Mouse (Mus musculus) G1E (cell line): ENCODE results near the gene Rasgrp3. TPM values are rescaled to one million over a fixed set of nuclear protein-coding genes. Genes with fewer than 3 reads are reported as not detected.

Experiments used
- ATAC-seq: 2 replicates; pipeline ENCODE4 v1.8.0; 2016; ENCODE audit warnings: mild to moderate bottlenecking; ENCODE audit not compliant: insufficient number of reproducible peaks, poor library complexity, low FRiP score, severe bottlenecking; ENCODE audit errors: extremely low read depth
- DNase-seq: peaks from one replicate; pipeline ENCODE4 v3.0.0; 2012; ENCODE audit warnings: low spot score
- H3K27me3 ChIP-seq: 2 replicates; pipeline ENCODE4 v1.6.1; 2012; ENCODE audit warnings: mild to moderate bottlenecking, low read length, inconsistent platforms; ENCODE audit not compliant: insufficient read depth
- H3K36me3 ChIP-seq: replicated peaks from 2 replicates; pipeline ENCODE3; 2012; ENCODE audit warnings: mild to moderate bottlenecking, inconsistent platforms
- H3K4me1 ChIP-seq: 2 replicates; pipeline ENCODE4 v1.6.1; 2012; ENCODE audit warnings: low read depth, low read length, inconsistent platforms, mixed read lengths; ENCODE audit not compliant: insufficient read depth
- H3K4me3 ChIP-seq: 2 replicates; pipeline ENCODE4 v1.5.1; 2012; ENCODE audit warnings: low read depth, mild to moderate bottlenecking, inconsistent platforms, low read length, moderate library complexity, mixed read lengths
- H3K9me3 ChIP-seq: replicated peaks from 2 replicates; pipeline ENCODE4 v1.6.1; 2012; ENCODE audit warnings: inconsistent platforms
- CTCF ChIP-seq: IDR thresholded peaks from 2 replicates; pipeline ENCODE4 v1.5.1; 2012; ENCODE audit warnings: low read depth, low read length, inconsistent platforms, mixed read lengths
- GATA1 ChIP-seq: IDR thresholded peaks from 2 replicates; pipeline ENCODE4 v1.6.1; 2012; ENCODE audit warnings: borderline replicate concordance, low read length, inconsistent platforms, mixed read lengths
- GATA2 ChIP-seq: IDR thresholded peaks from 2 replicates; pipeline ENCODE4 v1.6.1; 2012; ENCODE audit warnings: low read depth, low read length, inconsistent platforms, borderline replicate concordance
- POLR2AphosphoS5 ChIP-seq: IDR thresholded peaks from 2 replicates; pipeline ENCODE4 v1.6.1; 2012; ENCODE audit warnings: low read depth, low read length, inconsistent platforms; ENCODE audit not compliant: insufficient replicate concordance
- TAL1 ChIP-seq: conservative IDR thresholded peaks from 2 replicates; pipeline ENCODE4 v1.6.1; 2012; ENCODE audit warnings: low read depth, low read length, inconsistent platforms, mixed read lengths
- polyA plus RNA-seq: library from polyadenylated mRNA; stranded (reverse); fragments of >175 nt; gene quantifications from 2 replicates; pipeline ENCODE4 v1.2.3, GENCODE M21; 2012
- total RNA-seq, 2 experiments: library from RNA; stranded (forward) in 1 of 2; stranded (reverse) in 1 of 2; fragments of 200-1000 nt in 1 of 2; fragments of >200 nt in 1 of 2; fragmentation: Nextera tagmentation in 1 of 2; gene quantifications; 2 replicates each; pipeline ENCODE4 v1.2.3; 2014 to 2017

The Rasgrp3 gene
- total and polyA plus RNA-seq, 3 experiments: 0.11 TPM; not detected in 2

DNA sequence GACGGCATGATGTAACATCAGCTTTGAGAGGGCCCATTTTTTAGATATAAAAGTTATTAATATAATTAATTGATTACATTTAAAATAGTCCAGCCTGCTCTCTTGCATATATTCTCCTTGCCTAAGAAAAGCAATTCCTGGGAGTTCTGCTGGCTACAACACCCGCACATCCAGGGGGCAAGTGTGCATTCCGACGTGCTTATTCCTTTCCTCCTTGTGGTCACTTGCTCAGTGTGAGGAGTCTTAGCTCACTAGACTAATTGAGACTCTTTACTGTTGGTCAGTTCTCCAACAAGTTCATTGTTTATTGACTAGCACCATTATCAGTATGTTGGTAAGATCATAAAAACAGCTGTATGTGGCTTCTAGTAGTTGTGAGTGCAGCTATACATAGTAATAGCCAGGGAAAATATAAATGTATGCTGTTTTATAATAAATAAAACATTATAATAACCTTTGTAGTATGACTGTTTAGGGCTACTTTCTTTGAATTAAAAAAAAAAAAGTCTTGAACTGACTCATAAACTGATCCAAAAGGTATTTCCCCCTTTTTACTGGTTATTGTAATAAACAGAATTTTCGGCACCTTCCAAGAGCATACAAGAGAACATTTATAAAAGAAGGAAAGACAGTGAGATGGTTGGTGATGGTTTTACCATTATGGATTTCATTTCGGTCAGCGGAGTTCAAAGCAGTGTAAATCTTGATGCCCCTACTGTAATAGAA, 35.4 kb downstream of the Rasgrp3 start:
- Histone ChIP-seq H3K27me3 (no peaks in the 10 kb centered on the region), H3K36me3 (no peaks in the 10 kb centered on the region), H3K9me3 (0 out of 2 replicates have a peak, but pooled peaks cover 5% of the 10 kb centered on the region), H3K4me1 (no peaks in the 10 kb centered on the region), H3K4me3 (no peak overlapping the region)
- TF ChIP-seq POLR2AphosphoS5 (no peak), CTCF (no peak)
- DNase-seq (no peak), ATAC-seq (no peak)

DNA sequence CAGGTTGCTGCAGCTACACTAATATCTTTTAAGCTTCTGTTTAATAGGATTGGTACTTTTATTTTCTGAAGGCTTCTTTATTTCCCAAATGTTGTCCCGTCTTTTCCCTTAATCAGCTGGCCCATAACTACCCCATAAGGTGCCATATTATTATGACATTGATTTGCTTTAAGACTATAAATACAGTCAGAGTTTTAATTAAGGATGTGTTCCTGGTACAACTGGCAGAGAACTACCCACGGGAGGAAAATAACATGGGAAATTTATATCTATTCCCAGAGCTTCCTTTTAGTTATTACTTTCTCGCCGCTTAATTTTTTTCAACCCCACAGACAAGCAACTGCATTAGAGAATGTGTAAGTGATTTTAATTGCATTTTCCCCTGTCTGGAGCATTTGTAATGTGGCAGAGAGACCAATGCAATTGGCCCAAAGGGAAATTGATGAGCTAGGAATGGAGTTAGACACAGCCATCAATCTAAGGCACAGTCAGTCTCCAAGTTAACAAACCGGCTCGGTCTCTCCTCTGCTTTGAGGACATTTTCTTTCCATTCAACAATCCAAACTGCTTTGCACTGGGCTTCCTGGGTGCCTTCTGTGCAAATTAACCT, 36.1 kb downstream of the Rasgrp3 start:
- TF ChIP-seq GATA2 (no peak), GATA1 (no peak), TAL1 (no peak), POLR2AphosphoS5 (no peak), CTCF (no peak)
- Histone ChIP-seq H3K36me3 (no peaks in the 10 kb centered on the region), H3K27me3 (no peaks in the 10 kb centered on the region), H3K4me1 (no peaks in the 10 kb centered on the region), H3K9me3 (0 out of 2 replicates have a peak, but pooled peaks cover 6% of the 10 kb centered on the region), H3K4me3 (no peak overlapping the region)
- no peak for DNase-seq
- no peak for ATAC-seq

DNA sequence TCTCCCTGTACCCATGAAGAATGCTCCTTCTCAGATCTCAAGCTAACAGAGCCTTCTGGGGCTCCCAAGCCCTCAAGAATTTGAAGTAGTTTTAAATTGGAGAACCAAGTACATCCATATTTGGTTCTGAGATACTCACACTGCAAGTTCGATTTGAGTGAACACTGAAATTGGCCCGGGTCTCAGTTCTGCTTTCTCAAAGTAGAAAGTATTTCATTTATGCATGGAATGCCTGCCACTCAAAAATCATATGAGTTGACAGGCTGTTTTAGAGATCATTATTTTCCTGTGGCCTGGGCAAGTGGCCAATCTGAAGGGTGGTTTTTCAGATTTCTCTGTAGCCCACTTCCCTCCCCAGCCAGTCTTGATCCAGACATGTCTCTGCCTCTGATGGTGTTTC, 36.7 kb downstream of the Rasgrp3 start:
- Histone ChIP-seq H3K27me3 (no peaks in the 10 kb centered on the region), H3K4me3 (no peak overlapping the region), H3K9me3 (0 out of 2 replicates have a peak, but pooled peaks cover 6% of the 10 kb centered on the region), H3K4me1 (no peaks in the 10 kb centered on the region), H3K36me3 (no peaks in the 10 kb centered on the region)
- ATAC-seq: no peak
- TF ChIP-seq CTCF: no peak
- DNase-seq: no peak

DNA sequence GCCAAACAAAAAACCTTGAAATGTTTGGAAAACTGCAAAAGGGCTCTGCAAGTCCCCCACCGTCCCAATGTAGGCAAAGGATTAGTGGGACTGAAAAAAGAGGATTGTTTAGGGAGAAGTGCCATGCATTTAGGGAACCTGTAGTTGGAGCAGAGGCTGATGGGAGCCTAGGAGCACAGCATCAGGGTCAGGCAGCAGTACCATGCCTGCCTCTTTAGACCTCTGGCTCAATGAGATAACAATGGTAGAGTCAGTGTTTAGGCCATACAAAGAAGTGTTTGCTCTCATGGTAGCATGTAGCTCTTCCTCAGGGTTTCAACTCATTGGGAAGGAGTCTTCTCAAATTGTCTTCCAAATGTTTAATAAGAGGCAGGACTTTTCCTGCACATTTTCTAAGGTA, 40.3 kb downstream of the Rasgrp3 start:
- TF ChIP-seq GATA2 (no peak), TAL1 (no peak), GATA1 (no peak), POLR2AphosphoS5 (no peak), CTCF (no peak)
- no peaks in the 10 kb centered on the region for H3K4me1 ChIP-seq
- DNase-seq (no peak), ATAC-seq (no peak)
- H3K27me3 ChIP-seq: no peaks in the 10 kb centered on the region
- no peak overlapping the region for H3K4me3 ChIP-seq
- peaks cover 4% of the 10 kb centered on the region for H3K9me3 ChIP-seq
- no peaks in the 10 kb centered on the region for H3K36me3 ChIP-seq

DNA sequence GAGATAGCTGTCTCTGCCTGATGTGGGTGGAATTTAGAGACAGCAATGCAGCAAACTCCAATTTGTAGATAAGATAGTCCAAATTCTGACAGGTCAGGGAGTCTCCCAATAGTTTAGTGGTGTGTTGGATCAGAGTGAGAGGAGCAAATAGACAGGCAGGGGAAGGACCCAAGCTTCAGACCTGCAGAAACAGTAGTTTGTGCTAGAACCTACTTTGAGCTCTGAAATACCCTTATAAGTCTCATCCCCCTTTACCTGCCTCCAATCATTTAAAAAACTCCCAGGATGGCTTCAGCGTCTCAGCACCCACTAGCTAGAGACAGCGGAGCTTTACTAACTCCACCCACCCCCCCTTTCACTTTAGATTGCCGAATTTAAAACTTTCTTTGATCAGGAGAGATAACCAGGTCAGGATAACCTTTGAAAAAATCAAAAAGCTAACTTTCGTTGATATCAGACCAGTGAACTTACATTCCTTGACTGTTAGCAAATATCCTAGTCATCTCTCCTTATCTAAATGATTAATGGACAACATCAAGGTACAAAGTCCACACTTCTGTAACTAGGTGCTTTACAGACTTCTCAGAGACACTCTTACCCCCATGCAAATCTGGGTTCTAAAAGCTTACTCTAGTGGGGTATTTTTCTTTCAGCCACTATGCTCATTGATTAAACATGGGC, 41.2 kb downstream of the Rasgrp3 start:
- DNase-seq (no peak), ATAC-seq (no peak)
- Histone ChIP-seq H3K4me3 (no peak overlapping the region), H3K36me3 (no peaks in the 10 kb centered on the region), H3K27me3 (no peaks in the 10 kb centered on the region), H3K4me1 (no peaks in the 10 kb centered on the region), H3K9me3 (peaks cover 4% of the 10 kb centered on the region)
- TF ChIP-seq GATA2 (no peak), POLR2AphosphoS5 (no peak), TAL1 (no peak), GATA1 (no peak), CTCF (no peak)

DNA sequence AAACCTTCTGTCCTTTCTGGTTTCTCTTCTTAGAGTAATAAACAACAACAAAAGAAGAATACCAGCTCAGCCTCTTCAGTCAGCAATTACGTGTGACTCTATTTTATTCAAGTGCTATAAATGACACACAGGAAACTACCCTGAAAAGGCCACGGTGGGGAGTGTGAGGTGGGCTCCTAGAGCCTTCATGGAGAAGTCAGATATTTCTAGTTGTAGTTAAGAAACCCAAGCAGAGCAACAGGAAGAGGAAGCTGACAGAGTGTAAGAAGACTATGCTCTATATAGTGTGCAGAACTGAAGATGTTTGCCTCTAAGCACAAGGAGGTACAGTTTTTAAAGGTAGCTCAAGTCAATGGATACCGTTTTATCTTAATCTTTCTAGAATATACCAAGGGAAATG, 42.0 kb downstream of the Rasgrp3 start:
- TF ChIP-seq CTCF (no peak), GATA2 (no peak), TAL1 (no peak), GATA1 (no peak), POLR2AphosphoS5 (no peak)
- Histone ChIP-seq H3K36me3 (no peaks in the 10 kb centered on the region), H3K4me1 (no peaks in the 10 kb centered on the region), H3K9me3 (peaks cover 4% of the 10 kb centered on the region), H3K4me3 (no peak overlapping the region), H3K27me3 (no peaks in the 10 kb centered on the region)
- ATAC-seq (no peak), DNase-seq (no peak)

DNA sequence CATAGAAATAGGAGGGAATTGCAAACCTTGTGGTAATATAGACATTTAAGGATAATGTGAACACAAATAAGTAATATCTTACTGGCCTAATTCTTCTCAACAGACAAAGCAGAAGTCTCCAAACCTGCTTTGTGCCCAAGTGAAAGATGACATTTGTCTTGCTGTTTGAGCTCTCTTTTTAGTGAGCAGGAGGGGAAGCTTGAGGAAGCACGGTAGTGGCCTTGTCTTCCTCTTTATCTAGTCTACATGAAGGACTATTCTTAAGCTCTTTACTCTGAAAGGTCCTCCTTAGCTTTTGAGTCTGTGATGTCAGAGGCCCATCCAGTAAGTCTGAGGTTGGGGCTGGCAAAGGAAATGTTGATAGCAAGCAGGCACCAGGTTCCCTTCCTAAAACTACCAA, 43.1 kb downstream of the Rasgrp3 start:
- Histone ChIP-seq H3K4me3 (no peak overlapping the region), H3K9me3 (peaks cover 4% of the 10 kb centered on the region), H3K27me3 (no peaks in the 10 kb centered on the region), H3K4me1 (no peaks in the 10 kb centered on the region), H3K36me3 (no peaks in the 10 kb centered on the region)
- DNase-seq: no peak
- no peak for ATAC-seq
- TF ChIP-seq POLR2AphosphoS5 (no peak), CTCF (no peak), GATA2 (no peak), GATA1 (no peak), TAL1 (no peak)
